Mouse (Mus musculus) urinary bladder, postnatal 14 days (tissue): ENCODE measurements around the gene Ptpn23.
"Not testable (repeated sequence)": the region's sequence is repeated elsewhere in the genome, so short reads cannot be mapped to it uniquely, and the experiment has no call there.

Experiments
- DNase-seq: peaks from one replicate; pipeline ENCODE4 v3.0.0; 2021; ENCODE audit warnings: low spot score

Gene Ptpn23

GRCm38 (mm10) chr9:110381292-110381691, 26.7 kb downstream of the Ptpn23 start:
- no peak for DNase-seq

GRCm38 (mm10) chr9:110380662-110381061, 27.4 kb downstream of the Ptpn23 start:
- no peak for DNase-seq

- DNase-seq, result no peak
These were observed 28.7 kb downstream of the Ptpn23 start for GRCm38 (mm10) chr9:110379361-110379760.

- DNase-seq, result not testable (repeated sequence)
These were observed 30.4 kb downstream of the Ptpn23 start for GRCm38 (mm10) chr9:110377655-110378054.

- DNase-seq, result no peak
These were observed 32.3 kb downstream of the Ptpn23 start for GRCm38 (mm10) chr9:110375668-110376067.

GRCm38 (mm10) chr9:110373871-110374270, 34.1 kb downstream of the Ptpn23 start:
- no peak for DNase-seq

- DNase-seq, result no peak
These were observed 38.2 kb downstream of the Ptpn23 start for GRCm38 (mm10) chr9:110369860-110370259.

- no peak for DNase-seq
These were observed 41.3 kb downstream of the Ptpn23 start for GRCm38 (mm10) chr9:110366746-110367145.

- no peak for DNase-seq
These were observed 45.7 kb downstream of the Ptpn23 start for GRCm38 (mm10) chr9:110362337-110362736.

GRCm38 (mm10) chr9:110361299-110361698, 46.7 kb downstream of the Ptpn23 start:
- no peak for DNase-seq

GRCm38 (mm10) chr9:110358341-110358740, 49.7 kb downstream of the Ptpn23 start:
- no peak for DNase-seq

GRCm38 (mm10) chr9:110351932-110352632, 55.9 kb downstream of the Ptpn23 start:
- DNase-seq, result no peak

GRCm38 (mm10) chr9:110351350-110351749, 56.7 kb downstream of the Ptpn23 start:
- DNase-seq, result no peak

GRCm38 (mm10) chr9:110350612-110351011, 57.4 kb downstream of the Ptpn23 start:
- no peak for DNase-seq

- no peak for DNase-seq
These were observed 57.8 kb downstream of the Ptpn23 start for GRCm38 (mm10) chr9:110350188-110350587.

- no peak for DNase-seq
These were observed 59.1 kb downstream of the Ptpn23 start for GRCm38 (mm10) chr9:110348899-110349298.

- no peak for DNase-seq
These were observed 62.8 kb downstream of the Ptpn23 start for GRCm38 (mm10) chr9:110345057-110345739.

- DNase-seq, result no peak
These were observed 64.2 kb downstream of the Ptpn23 start for GRCm38 (mm10) chr9:110343805-110344204.

GRCm38 (mm10) chr9:110342008-110342407, 66.0 kb downstream of the Ptpn23 start:
- no peak for DNase-seq

- DNase-seq, result no peak
These were observed 67.8 kb downstream of the Ptpn23 start for GRCm38 (mm10) chr9:110340037-110340750.
